Mouse (Mus musculus): ENCODE measurements around the gene Il18. TPM values are rescaled to one million over a fixed set of nuclear protein-coding genes. Genes with fewer than 3 reads are reported as not detected.
"Not testable (repeated sequence)": the region's sequence is repeated elsewhere in the genome, so short reads cannot be mapped to it uniquely, and the experiment has no call there.

Gene Il18
- polyA plus RNA-seq, 1 experiment: 3.0 TPM

DNA sequence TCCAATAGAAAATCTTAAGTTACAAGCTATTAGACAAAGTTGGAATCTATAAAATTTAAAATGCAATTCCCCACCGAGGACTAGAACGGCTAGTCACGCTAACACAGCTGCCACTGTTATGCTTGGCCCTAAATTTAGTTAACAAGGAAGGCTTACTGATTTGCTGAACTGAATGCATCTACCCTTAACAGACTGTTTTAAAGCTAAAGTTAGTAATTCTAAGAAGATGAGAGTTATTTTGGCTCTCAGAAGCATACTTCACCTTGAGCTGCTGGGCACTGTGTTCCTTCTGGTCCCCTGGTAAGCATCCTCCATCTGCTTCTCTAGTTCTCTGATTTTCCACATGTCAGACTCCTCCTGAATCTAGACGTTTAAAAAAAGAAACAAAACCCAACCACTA is 57.5 kb downstream of the Il18 start:
- Histone ChIP-seq H3K4me3 (ENCODE audit: insufficient read depth, low read depth, low read length) (no peak overlapping the region), H3K4me1 (ENCODE audit: control insufficient read depth, insufficient read depth, insufficient read length, low read length) (peaks cover 2% of the 10 kb centered on the region), H3K27ac (replicated peaks; ENCODE audit: low read depth, low read length) (no peak overlapping the region)

GRCm38 (mm10) chr9:50616161-50616560 is 61.5 kb downstream of the Il18 start:
- Histone ChIP-seq H3K4me1 (ENCODE audit: control insufficient read depth, insufficient read depth, insufficient read length, low read length) (peaks cover 2% of the 10 kb centered on the region), H3K4me3 (ENCODE audit: insufficient read depth, low read depth, low read length) (peak overlapping the region; percentile 86), H3K27ac (replicated peaks; ENCODE audit: low read depth, low read length) (no peak overlapping the region)

DNA sequence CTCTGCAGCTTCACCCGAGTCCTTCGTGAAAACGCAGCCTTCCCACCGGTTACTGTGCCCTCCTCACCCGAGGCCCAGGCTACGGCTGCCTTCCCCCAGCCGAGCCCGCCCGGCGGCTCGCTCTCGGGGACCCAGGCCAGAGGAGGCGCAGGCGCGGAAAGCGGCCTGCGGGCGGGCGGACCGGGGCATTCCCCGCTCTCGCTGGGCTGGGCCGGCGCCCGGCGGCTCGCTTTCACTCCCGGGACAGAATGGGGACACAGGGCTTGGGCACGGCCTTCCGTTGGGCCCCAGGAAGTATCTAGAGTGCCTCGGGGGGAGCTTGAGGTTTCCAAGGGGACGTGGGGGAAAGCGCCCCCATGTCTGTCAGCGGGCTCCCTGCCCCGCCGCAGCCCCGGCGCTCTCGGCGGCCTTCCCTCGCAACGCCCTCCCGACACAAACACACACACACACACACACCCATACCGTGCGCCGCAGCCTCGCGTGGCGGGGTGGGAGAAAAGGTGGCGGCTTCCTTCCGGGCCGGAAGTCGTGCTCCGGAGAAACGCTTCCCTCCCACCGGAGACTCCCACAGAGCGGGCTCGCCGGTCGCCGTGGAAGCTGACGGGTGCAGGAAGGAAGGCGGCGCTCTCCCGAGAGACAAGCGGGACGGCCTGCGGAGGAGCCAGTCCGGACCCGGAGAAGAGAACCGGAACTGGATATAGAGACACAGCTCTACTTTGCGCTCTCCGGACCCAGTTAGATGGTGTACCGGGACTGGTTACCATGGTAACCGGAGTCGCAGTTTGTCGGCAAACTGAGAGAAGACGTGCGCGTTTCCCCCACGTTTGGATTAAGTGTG is 62.4 kb downstream of the Il18 start, which contains the start of the genes Pih1d2 and Nkapd1:
Gene Pih1d2 (plus strand): TSS at position 556 of the 838 bp plus-strand sequence.
Gene Nkapd1 (minus strand): TSS at position 699 of the 838 bp plus-strand sequence.
- peaks cover 2% of the 10 kb centered on the region for H3K4me1 ChIP-seq (ENCODE audit: control insufficient read depth, insufficient read depth, insufficient read length, low read length)
- H3K4me3 ChIP-seq (ENCODE audit: insufficient read depth, low read depth, low read length): peak within 1 kb of the TSS; percentile 86
- H3K27ac ChIP-seq (replicated peaks; ENCODE audit: low read depth, low read length): peak within 1 kb of the TSS; percentile 85

- H3K4me1 ChIP-seq (ENCODE audit: control insufficient read depth, insufficient read depth, insufficient read length, low read length): peaks cover 2% of the 10 kb centered on the region
- H3K4me3 ChIP-seq (ENCODE audit: insufficient read depth, low read depth, low read length): no peak overlapping the region
- no peak overlapping the region for H3K27ac ChIP-seq (replicated peaks; ENCODE audit: low read depth, low read length)
These were observed 63.2 kb downstream of the Il18 start for GRCm38 (mm10) chr9:50617794-50618330.

- H3K4me1 ChIP-seq (ENCODE audit: control insufficient read depth, insufficient read depth, insufficient read length, low read length); H3K4me3 ChIP-seq (ENCODE audit: insufficient read depth, low read depth, low read length); H3K27ac ChIP-seq (replicated peaks; ENCODE audit: low read depth, low read length): not testable (repeated sequence)
These were observed 76.3 kb downstream of the Il18 start for GRCm38 (mm10) chr9:50630903-50631302.

Other genes with a start within 250 kb of the Il18 start
- 650 and 899 TPM in 2 replicates for gene Rpl10-ps3, start 209.9 kb upstream of the Il18 start, polyA plus RNA-seq (2012; ENCODE audit: insufficient read depth, insufficient read length, missing spikeins)
- not detected in 2 replicates for gene Plet1, start 60.3 kb upstream of the Il18 start, polyA plus RNA-seq (2012; ENCODE audit: insufficient read depth, insufficient read length, missing spikeins)
- 255 and 268 TPM in 2 replicates for gene Pts, start 26.1 kb upstream of the Il18 start, polyA plus RNA-seq (2012; ENCODE audit: insufficient read depth, insufficient read length, missing spikeins)
- gene Bco2, start 354 bp downstream of the Il18 start, polyA plus RNA-seq (2012; ENCODE audit: insufficient read depth, insufficient read length, missing spikeins): 0.54 and 1.1 TPM in 2 replicates
- not detected in 2 replicates for gene Tex12, start 6.5 kb downstream of the Il18 start, polyA plus RNA-seq (2012; ENCODE audit: insufficient read depth, insufficient read length, missing spikeins)
- gene Sdhd, start 49.0 kb downstream of the Il18 start, polyA plus RNA-seq (2012; ENCODE audit: insufficient read depth, insufficient read length, missing spikeins): 1,365 and 1,497 TPM in 2 replicates
- 395 and 454 TPM in 2 replicates for gene Timm8b, start 49.1 kb downstream of the Il18 start, polyA plus RNA-seq (2012; ENCODE audit: insufficient read depth, insufficient read length, missing spikeins)
- 1.0 and 2.8 TPM in 2 replicates for gene Pih1d2, start 62.5 kb downstream of the Il18 start, polyA plus RNA-seq (2012; ENCODE audit: insufficient read depth, insufficient read length, missing spikeins)
- gene Nkapd1, start 62.6 kb downstream of the Il18 start, polyA plus RNA-seq (2012; ENCODE audit: insufficient read depth, insufficient read length, missing spikeins): 7.6 and 20.6 TPM in 2 replicates
- 497 and 703 TPM in 2 replicates for gene Dlat, start 105.0 kb downstream of the Il18 start, polyA plus RNA-seq (2012; ENCODE audit: insufficient read depth, insufficient read length, missing spikeins)
- gene Dixdc1, start 184.7 kb downstream of the Il18 start, polyA plus RNA-seq (2012; ENCODE audit: insufficient read depth, insufficient read length, missing spikeins): 5.3 and 9.5 TPM in 2 replicates
- 2.7 and 5.0 TPM in 2 replicates for gene 2310030G06Rik, start 191.7 kb downstream of the Il18 start, polyA plus RNA-seq (2012; ENCODE audit: insufficient read depth, insufficient read length, missing spikeins)
- 145 and 189 TPM in 2 replicates for gene Cryab, start 196.5 kb downstream of the Il18 start, polyA plus RNA-seq (2012; ENCODE audit: insufficient read depth, insufficient read length, missing spikeins)
- 1.8 and 5.9 TPM in 2 replicates for gene Hspb2, start 197.5 kb downstream of the Il18 start, polyA plus RNA-seq (2012; ENCODE audit: insufficient read depth, insufficient read length, missing spikeins)
- gene Fdxacb1, start 213.4 kb downstream of the Il18 start, polyA plus RNA-seq (2012; ENCODE audit: insufficient read depth, insufficient read length, missing spikeins): 5.1 and 9.2 TPM in 2 replicates
- gene Alg9, start 220.2 kb downstream of the Il18 start, polyA plus RNA-seq (2012; ENCODE audit: insufficient read depth, insufficient read length, missing spikeins): 38.3 and 49.0 TPM in 2 replicates
- 213 and 331 TPM in 2 replicates for gene 1110032A03Rik, start 220.7 kb downstream of the Il18 start, polyA plus RNA-seq (2012; ENCODE audit: insufficient read depth, insufficient read length, missing spikeins)

Measured in brown adipose tissue, adult 24 weeks (tissue).